Mouse (Mus musculus) neural tube, embryonic 12.5 days (tissue): ENCODE results near the gene Prpf4. TPM values are rescaled to one million over a fixed set of nuclear protein-coding genes. Genes with fewer than 3 reads are reported as not detected.

Source experiments
- ATAC-seq: fragments of 200-750 bp; cut with Nextera tagmentation; 2 replicates; pipeline ENCODE4 v1.8.0; 2017; ENCODE audit warnings: low read depth, mild to moderate bottlenecking, moderate TSS enrichment, moderate library complexity; ENCODE audit not compliant: low FRiP score
- H3K27ac ChIP-seq: fragments of 300-500 bp; sonication (generic); 2 replicates; pipeline ENCODE4 v1.5.1; 2016
- H3K27me3 ChIP-seq: fragments of 300-500 bp; sonication (generic); replicated peaks from 2 replicates; pipeline ENCODE4 v1.6.1; 2016; ENCODE audit warnings: mild to moderate bottlenecking
- H3K36me3 ChIP-seq: fragments of 300-500 bp; sonication (generic); 2 replicates; pipeline ENCODE4 v1.6.1; 2016; ENCODE audit warnings: mild to moderate bottlenecking
- H3K4me1 ChIP-seq: fragments of 300-500 bp; sonication (generic); 2 replicates; pipeline ENCODE4 v1.6.1; 2016
- H3K4me2 ChIP-seq: fragments of 300-500 bp; sonication (generic); replicated peaks from 2 replicates; pipeline ENCODE4 v1.6.1; 2016; ENCODE audit warnings: mild to moderate bottlenecking
- H3K4me3 ChIP-seq: fragments of 300-500 bp; sonication (generic); 2 replicates; pipeline ENCODE4 v1.5.1; 2016
- H3K9ac ChIP-seq: fragments of 300-500 bp; sonication (generic); 2 replicates; pipeline ENCODE4 v1.6.1; 2016; ENCODE audit warnings: mild to moderate bottlenecking
- H3K9me3 ChIP-seq: fragments of 300-500 bp; sonication (generic); 2 replicates; pipeline ENCODE4 v1.6.1; 2016; ENCODE audit warnings: mild to moderate bottlenecking
- WGBS: fragments of 180-500 bp; shearing (Covaris S2); methylation state at CpG from one replicate; pipeline ENCODE4 v1.1.7; 2016; 5-methylcytosine and 5-hydroxymethylcytosine counted together
- polyA plus RNA-seq: library from polyadenylated mRNA; unstranded; fragments of >200 nt; fragmentation: Nextera tagmentation; extraction: Ambion mirVana; gene quantifications from 2 replicates; pipeline ENCODE4 v1.2.1, GENCODE M21; 2016

Gene Prpf4
- polyA plus RNA-seq, 1 experiment from 2014 or later: 22.0 TPM

DNA sequence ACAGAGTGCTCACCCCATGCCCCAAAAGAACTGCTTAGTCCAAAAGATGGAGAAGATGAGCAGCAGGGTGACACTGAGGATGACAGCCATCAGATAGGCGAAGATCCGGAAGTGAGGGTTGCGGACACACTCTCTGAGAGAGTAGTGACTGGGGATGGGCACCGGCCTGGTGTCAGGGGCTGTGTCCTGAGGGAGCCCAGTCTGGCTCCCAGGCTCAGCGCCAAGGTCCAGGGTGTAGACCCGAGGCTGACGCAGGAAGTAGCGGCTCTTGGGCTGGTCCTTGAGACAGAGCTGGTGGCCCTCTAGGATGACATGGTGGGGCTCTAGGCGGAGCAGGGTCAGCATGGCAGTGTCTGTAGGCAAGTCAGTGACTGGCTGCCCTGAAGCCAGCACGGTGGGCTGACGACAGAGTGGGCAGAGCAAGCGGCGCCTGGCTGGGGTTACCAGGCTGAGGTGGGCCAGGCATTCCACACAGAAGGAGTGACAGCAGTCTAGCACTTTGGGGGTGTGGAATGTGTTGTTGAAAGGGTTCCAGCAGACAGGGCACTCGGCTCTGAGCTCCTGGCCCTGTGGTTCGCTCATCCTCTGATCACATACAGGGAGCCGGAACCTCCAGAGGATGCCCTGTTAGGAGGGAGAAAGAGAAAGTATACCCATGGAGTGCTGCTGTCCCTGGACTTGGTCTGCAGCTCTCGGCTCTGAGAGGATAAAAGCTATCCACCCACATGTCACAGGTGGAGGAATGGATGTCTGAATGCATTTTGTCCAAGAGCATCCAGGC lies 19.6 kb downstream of the Prpf4 start:
- WGBS: 80% methylated on average over 17 of the region's 17 CpGs
- Histone ChIP-seq H3K4me2 (no peak overlapping the region), H3K27ac (no peak overlapping the region), H3K4me1 (no peaks in the 10 kb centered on the region), H3K27me3 (no peaks in the 10 kb centered on the region), H3K36me3 (peaks cover 27% of the 10 kb centered on the region), H3K9ac (no peak overlapping the region), H3K9me3 (no peaks in the 10 kb centered on the region), H3K4me3 (no peak overlapping the region)
- ATAC-seq: no peak

- no peak overlapping the region for H3K27ac ChIP-seq
- no peaks in the 10 kb centered on the region for H3K4me1 ChIP-seq
- WGBS: 93% methylated on average over 9 of the region's 9 CpGs
- H3K9ac ChIP-seq: no peak overlapping the region
- H3K4me3 ChIP-seq: no peak overlapping the region
- ATAC-seq: no peak
- H3K27me3 ChIP-seq: no peaks in the 10 kb centered on the region
- H3K4me2 ChIP-seq: no peak overlapping the region
- peaks cover 15% of the 10 kb centered on the region for H3K36me3 ChIP-seq
- H3K9me3 ChIP-seq: no peaks in the 10 kb centered on the region
Observed at GRCm38 (mm10) chr4:62429616-62430015, 21.0 kb downstream of the Prpf4 start.

GRCm38 (mm10) chr4:62430678-62431077 lies 22.1 kb downstream of the Prpf4 start:
- H3K27ac ChIP-seq: no peak overlapping the region
- no peaks in the 10 kb centered on the region for H3K4me1 ChIP-seq
- no peak overlapping the region for H3K4me3 ChIP-seq
- no peak overlapping the region for H3K4me2 ChIP-seq
- ATAC-seq: no peak
- H3K9ac ChIP-seq: no peak overlapping the region
- peaks cover 5% of the 10 kb centered on the region for H3K36me3 ChIP-seq
- no peaks in the 10 kb centered on the region for H3K27me3 ChIP-seq
- H3K9me3 ChIP-seq: no peaks in the 10 kb centered on the region

DNA sequence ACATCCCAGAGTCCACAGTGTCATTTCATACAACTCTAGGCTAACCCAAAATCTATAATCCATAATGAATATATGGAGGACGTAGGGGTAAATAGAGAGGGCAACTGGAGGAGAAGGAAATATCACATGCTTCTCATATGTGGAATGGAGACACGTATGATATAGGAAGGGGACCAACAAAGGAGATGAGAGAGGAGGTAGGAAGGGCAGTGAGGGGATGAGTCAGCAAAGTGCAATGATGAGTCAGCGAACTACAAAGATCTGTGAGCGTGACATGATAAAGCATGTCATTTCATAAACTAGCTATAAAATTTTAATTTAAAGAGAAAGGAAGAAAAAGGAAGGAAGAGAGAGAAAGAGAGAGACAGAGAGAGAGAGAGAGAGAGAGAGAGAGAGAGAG lies 22.9 kb downstream of the Prpf4 start:
- WGBS: 87% methylated on average over 4 of the region's 4 CpGs
- Histone ChIP-seq H3K4me1 (no peaks in the 10 kb centered on the region), H3K27ac (no peak overlapping the region), H3K4me3 (no peak overlapping the region), H3K27me3 (no peaks in the 10 kb centered on the region), H3K36me3 (no peaks in the 10 kb centered on the region), H3K4me2 (no peak overlapping the region), H3K9me3 (no peaks in the 10 kb centered on the region), H3K9ac (no peak overlapping the region)
- no peak for ATAC-seq

GRCm38 (mm10) chr4:62433939-62434870 lies 25.6 kb downstream of the Prpf4 start:
- ATAC-seq: no peak
- Histone ChIP-seq H3K9ac (no peak overlapping the region), H3K27me3 (no peaks in the 10 kb centered on the region), H3K27ac (no peak overlapping the region), H3K4me2 (no peak overlapping the region), H3K9me3 (no peaks in the 10 kb centered on the region), H3K4me1 (no peaks in the 10 kb centered on the region), H3K4me3 (no peak overlapping the region), H3K36me3 (no peaks in the 10 kb centered on the region)
- 77% methylated on average over 7 of the region's 7 CpGs for WGBS

DNA sequence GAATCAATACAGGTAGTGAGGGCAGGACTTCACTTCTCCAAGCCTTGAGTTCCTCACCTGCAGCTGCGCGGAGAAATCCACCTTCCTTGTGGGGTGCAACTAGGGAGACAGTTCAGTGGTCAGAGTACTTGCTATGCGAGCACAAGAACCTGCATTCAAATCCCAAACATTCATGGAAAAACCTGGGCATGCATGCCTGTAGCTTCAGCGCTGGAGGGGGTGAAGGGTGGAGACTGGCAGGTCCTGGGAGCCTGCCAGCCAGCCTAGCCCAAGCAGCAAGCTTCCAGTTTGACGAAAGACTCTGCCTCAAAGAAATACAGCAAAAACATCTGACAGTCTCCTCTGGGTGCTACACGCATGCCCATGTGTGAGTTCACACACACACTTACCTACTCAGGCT lies 26.5 kb downstream of the Prpf4 start, which contains the start of gene Rnf183:
Rnf183 (minus strand) TSS at position 172 of the 400 bp plus-strand sequence.
- Histone ChIP-seq H3K9ac (no peak within 1 kb of the TSS), H3K27me3 (no peaks in the 10 kb centered on the region), H3K36me3 (no peaks in the 10 kb centered on the region), H3K27ac (no peak within 1 kb of the TSS), H3K4me1 (no peaks in the 10 kb centered on the region), H3K9me3 (no peaks in the 10 kb centered on the region), H3K4me2 (no peak within 1 kb of the TSS), H3K4me3 (no peak within 1 kb of the TSS)
- 91% methylated on average over 6 of the region's 6 CpGs for WGBS
- ATAC-seq: no peak

DNA sequence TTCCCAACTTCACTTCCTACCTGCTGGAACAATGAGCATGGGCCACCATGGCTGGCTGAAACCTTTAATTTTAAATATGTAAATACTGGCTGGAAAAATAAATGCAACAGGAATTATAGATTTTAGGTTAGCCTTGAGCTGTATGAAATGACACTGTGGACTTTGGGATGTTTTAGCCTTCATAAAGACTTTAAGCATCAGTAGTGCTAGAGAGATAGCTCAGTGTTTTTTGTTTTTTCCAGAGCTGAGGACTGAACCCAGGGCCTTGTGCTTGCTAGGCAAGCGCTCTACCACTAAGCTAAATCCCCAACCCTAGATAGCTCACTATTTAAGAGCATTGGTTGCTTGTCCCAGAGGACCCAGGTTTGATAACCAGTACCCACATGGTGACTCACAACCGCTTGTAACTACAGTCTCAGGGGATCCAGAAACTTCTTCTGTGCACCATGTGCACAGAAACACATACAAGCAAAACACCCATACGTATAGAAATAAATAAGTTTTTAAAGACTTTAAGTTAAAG lies 28.7 kb downstream of the Prpf4 start:
- 89% methylated on average over 3 of the region's 3 CpGs for WGBS
- ATAC-seq: no peak
- no peak overlapping the region for H3K9ac ChIP-seq

GRCm38 (mm10) chr4:62437871-62438270 lies 29.3 kb downstream of the Prpf4 start:
- Histone ChIP-seq H3K4me2 (no peak overlapping the region), H3K27ac (no peak overlapping the region), H3K9ac (no peak overlapping the region), H3K4me1 (no peaks in the 10 kb centered on the region), H3K27me3 (no peaks in the 10 kb centered on the region), H3K9me3 (no peaks in the 10 kb centered on the region), H3K36me3 (no peaks in the 10 kb centered on the region), H3K4me3 (no peak overlapping the region)
- no peak for ATAC-seq
- WGBS: 84% methylated on average over 7 of the region's 7 CpGs

More for the DNA sequence above, 28.7 kb downstream of the Prpf4 start:
- Histone ChIP-seq H3K4me1 (no peaks in the 10 kb centered on the region), H3K9me3 (no peaks in the 10 kb centered on the region), H3K4me3 (no peak overlapping the region), H3K4me2 (no peak overlapping the region), H3K27me3 (no peaks in the 10 kb centered on the region), H3K36me3 (no peaks in the 10 kb centered on the region), H3K27ac (no peak overlapping the region)

DNA sequence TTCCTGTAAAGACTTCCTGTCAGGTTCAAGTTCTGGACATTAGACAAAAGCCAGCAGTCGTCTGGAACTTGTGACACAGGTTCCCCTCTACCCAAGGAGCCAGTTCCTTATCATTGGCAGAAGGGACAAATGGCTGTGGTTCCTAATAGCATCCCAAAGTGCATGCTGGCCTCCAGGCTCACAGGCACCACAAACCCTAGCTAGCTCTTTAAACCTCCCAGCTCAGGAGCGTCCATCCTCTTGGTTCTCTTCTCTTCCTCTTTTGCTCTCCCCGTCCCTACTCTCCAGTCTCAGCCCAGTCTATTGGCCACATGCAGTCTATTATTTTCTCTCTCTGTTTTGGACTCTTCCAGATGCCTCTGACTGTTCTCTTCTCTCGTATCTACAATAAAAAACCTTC lies 31.2 kb downstream of the Prpf4 start:
- no peaks in the 10 kb centered on the region for H3K27me3 ChIP-seq
- no peaks in the 10 kb centered on the region for H3K4me1 ChIP-seq
- no peak for ATAC-seq
- no peak overlapping the region for H3K9ac ChIP-seq
- WGBS: 72% methylated on average over 4 of the region's 4 CpGs
- no peaks in the 10 kb centered on the region for H3K9me3 ChIP-seq
- H3K4me3 ChIP-seq: no peak overlapping the region
- no peaks in the 10 kb centered on the region for H3K36me3 ChIP-seq
- H3K27ac ChIP-seq: no peak overlapping the region
- no peak overlapping the region for H3K4me2 ChIP-seq

DNA sequence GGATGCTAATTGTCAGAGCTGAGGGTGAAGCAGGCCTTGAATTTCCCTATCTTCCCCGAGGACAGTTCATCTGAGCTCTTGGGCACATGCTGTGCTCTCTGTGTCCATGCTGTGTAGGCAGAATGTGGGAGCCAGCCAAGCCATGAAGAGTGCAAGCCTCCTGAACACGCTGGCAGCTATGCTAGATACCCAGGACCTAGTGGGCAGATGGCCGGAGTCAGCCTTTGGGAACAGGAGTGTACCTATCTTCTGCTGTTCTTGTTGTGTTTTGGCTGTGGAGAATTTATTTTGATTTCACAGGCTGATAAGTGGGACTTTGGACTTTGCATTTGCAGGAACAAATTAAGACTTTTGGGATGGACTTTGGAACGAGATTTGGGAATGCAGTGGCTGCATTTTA lies 31.9 kb downstream of the Prpf4 start:
- no peaks in the 10 kb centered on the region for H3K4me1 ChIP-seq
- H3K4me3 ChIP-seq: no peak overlapping the region
- no peak for ATAC-seq
- H3K36me3 ChIP-seq: no peaks in the 10 kb centered on the region
- no peak overlapping the region for H3K9ac ChIP-seq
- no peak overlapping the region for H3K27ac ChIP-seq
- H3K4me2 ChIP-seq: no peak overlapping the region
- no peaks in the 10 kb centered on the region for H3K27me3 ChIP-seq
- no peaks in the 10 kb centered on the region for H3K9me3 ChIP-seq
- 75% methylated on average over 4 of the region's 4 CpGs for WGBS

GRCm38 (mm10) chr4:62440986-62441385 lies 32.4 kb downstream of the Prpf4 start:
- 78% methylated on average over 4 of the region's 4 CpGs for WGBS
- no peaks in the 10 kb centered on the region for H3K36me3 ChIP-seq
- no peaks in the 10 kb centered on the region for H3K9me3 ChIP-seq
- no peak overlapping the region for H3K4me3 ChIP-seq
- H3K9ac ChIP-seq: no peak overlapping the region
- no peak for ATAC-seq
- H3K27me3 ChIP-seq: no peaks in the 10 kb centered on the region
- H3K4me2 ChIP-seq: no peak overlapping the region
- no peaks in the 10 kb centered on the region for H3K4me1 ChIP-seq
- H3K27ac ChIP-seq: no peak overlapping the region

DNA sequence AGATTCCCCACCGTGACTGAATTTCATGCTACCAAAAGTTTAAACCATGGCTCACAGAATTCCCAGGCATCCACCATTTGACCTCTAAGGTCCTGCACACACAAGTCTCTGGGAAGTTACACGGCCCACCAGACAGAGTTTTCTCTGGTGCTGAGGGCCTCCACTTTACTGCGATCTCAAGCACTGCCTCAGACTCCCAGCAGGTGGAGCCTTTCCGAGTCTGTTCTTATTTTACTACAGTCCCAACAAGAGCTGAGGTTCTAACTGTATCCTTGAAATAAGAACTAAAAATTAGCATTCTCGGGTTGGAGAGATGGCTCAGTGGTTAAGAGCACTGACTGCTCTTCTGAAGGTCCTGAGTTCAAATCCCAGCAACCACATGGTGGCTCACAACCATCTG lies 46.4 kb downstream of the Prpf4 start:
- 57% methylated on average over 5 of the region's 5 CpGs for whole genome bisulfite sequencing
- no peak overlapping the region for H3K4me2 ChIP-seq
- no peaks in the 10 kb centered on the region for H3K36me3 ChIP-seq
- no peaks in the 10 kb centered on the region for H3K9me3 ChIP-seq
- no peak; the same call in 1 of the 2 replicates for ATAC-seq
- no peak overlapping the region for H3K9ac ChIP-seq
- H3K27ac ChIP-seq: no peak overlapping the region
- no peaks in the 10 kb centered on the region for H3K4me1 ChIP-seq
- no peak overlapping the region for H3K4me3 ChIP-seq
- no peaks in the 10 kb centered on the region for H3K27me3 ChIP-seq
